Mouse (Mus musculus): ENCODE results near the gene Rai1. TPM values are rescaled to one million over a fixed set of nuclear protein-coding genes. Genes with fewer than 3 reads are reported as not detected.

The Rai1 gene
- total and polyA plus RNA-seq, 2 experiments, result 2.7 to 12.9 TPM

GRCm38 (mm10) chr11:60165076-60165475 lies 60.3 kb downstream of the Rai1 start:
- 74% methylated on average over 5 of the region's 5 CpGs for WGBS
- no peak for DNase-seq (ENCODE audit: extremely low read depth, low read depth, low spot score)
- Histone ChIP-seq H3K27ac (replicated peaks; ENCODE audit: insufficient read depth, low read depth, low read length) (no peak overlapping the region), H3K4me1 (ENCODE audit: control insufficient read depth, insufficient read depth, low read length) (peaks cover 3% of the 10 kb centered on the region; the same call in 1 of the 2 replicates), H3K9ac (ENCODE audit: low read depth, low read length) (no peak overlapping the region), H3K4me3 (ENCODE audit: insufficient read depth, low read depth, low read length) (no peak overlapping the region), H3K36me3 (ENCODE audit: control insufficient read depth, insufficient read depth, low read length) (no peaks in the 10 kb centered on the region), H3K79me2 (ENCODE audit: control insufficient read depth, insufficient read depth, low read length) (peaks cover 4% of the 10 kb centered on the region; the same call in 1 of the 2 replicates), H3K27me3 (ENCODE audit: control insufficient read depth, insufficient read depth, low read length) (no peaks in the 10 kb centered on the region)
- no peak for TF ChIP-seq POLR2A (IDR thresholded peaks at IDR 0.05; ENCODE audit: extremely low read depth, insufficient read depth, low read length)
- TF ChIP-seq CTCF (IDR thresholded peaks at IDR 0.05; ENCODE audit: low read depth, low read length), result no peak

GRCm38 (mm10) chr11:60168780-60169179 lies 64.0 kb downstream of the Rai1 start:
- Histone ChIP-seq H3K79me2 (ENCODE audit: control insufficient read depth, insufficient read depth, low read length) (peaks cover 4% of the 10 kb centered on the region; the same call in 1 of the 2 replicates), H3K27me3 (ENCODE audit: control insufficient read depth, insufficient read depth, low read length) (no peaks in the 10 kb centered on the region), H3K4me1 (ENCODE audit: control insufficient read depth, insufficient read depth, low read length) (peaks cover 9% of the 10 kb centered on the region), H3K36me3 (ENCODE audit: control insufficient read depth, insufficient read depth, low read length) (no peaks in the 10 kb centered on the region), H3K4me3 (ENCODE audit: insufficient read depth, low read depth, low read length) (no peak overlapping the region), H3K9ac (ENCODE audit: low read depth, low read length) (no peak overlapping the region), H3K27ac (replicated peaks; ENCODE audit: insufficient read depth, low read depth, low read length) (no peak overlapping the region)
- TF ChIP-seq POLR2A (IDR thresholded peaks at IDR 0.05; ENCODE audit: extremely low read depth, insufficient read depth, low read length) (no peak), CTCF (IDR thresholded peaks at IDR 0.05; ENCODE audit: low read depth, low read length) (no peak)
- DNase-seq (ENCODE audit: extremely low read depth, low read depth, low spot score), result no peak
- WGBS, result 80% methylated on average over 9 of the region's 9 CpGs

DNA sequence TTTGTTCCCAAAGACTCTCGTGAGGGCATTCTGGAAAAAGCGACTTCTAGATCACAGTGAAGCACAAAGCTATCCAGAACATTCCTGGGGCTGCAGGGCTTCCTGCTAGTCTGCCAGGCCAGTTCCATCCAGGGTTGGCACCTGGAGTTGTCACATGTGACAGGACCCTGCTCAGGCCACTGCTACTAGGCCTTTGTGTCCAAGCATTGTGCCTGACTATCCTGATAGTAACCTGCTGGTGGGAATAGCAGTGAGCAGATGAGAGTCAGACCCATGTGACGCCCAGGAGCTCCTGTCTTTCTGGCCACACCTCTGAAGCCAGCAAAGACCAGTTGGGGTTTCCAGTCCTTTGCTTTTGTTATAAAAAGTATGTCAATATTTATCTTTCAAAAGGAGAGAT lies 67.3 kb downstream of the Rai1 start:
- Histone ChIP-seq H3K36me3 (ENCODE audit: control insufficient read depth, insufficient read depth, low read length) (no peaks in the 10 kb centered on the region), H3K4me3 (ENCODE audit: insufficient read depth, low read depth, low read length) (no peak overlapping the region), H3K27me3 (ENCODE audit: control insufficient read depth, insufficient read depth, low read length) (no peaks in the 10 kb centered on the region), H3K9ac (ENCODE audit: low read depth, low read length) (no peak overlapping the region), H3K4me1 (ENCODE audit: control insufficient read depth, insufficient read depth, low read length) (peaks cover 11% of the 10 kb centered on the region), H3K79me2 (ENCODE audit: control insufficient read depth, insufficient read depth, low read length) (peaks cover 11% of the 10 kb centered on the region; the same call in 1 of the 2 replicates), H3K27ac (replicated peaks; ENCODE audit: insufficient read depth, low read depth, low read length) (no peak overlapping the region)
- DNase-seq (ENCODE audit: extremely low read depth, low read depth, low spot score), result no peak
- TF ChIP-seq CTCF (IDR thresholded peaks at IDR 0.05; ENCODE audit: low read depth, low read length) (no peak), POLR2A (IDR thresholded peaks at IDR 0.05; ENCODE audit: extremely low read depth, insufficient read depth, low read length) (no peak)
- WGBS, result 88% methylated on average over 3 of the region's 3 CpGs

GRCm38 (mm10) chr11:60173606-60174184 lies 68.9 kb downstream of the Rai1 start:
- H3K27ac ChIP-seq (replicated peaks; ENCODE audit: insufficient read depth, low read depth, low read length), result no peak overlapping the region

DNA sequence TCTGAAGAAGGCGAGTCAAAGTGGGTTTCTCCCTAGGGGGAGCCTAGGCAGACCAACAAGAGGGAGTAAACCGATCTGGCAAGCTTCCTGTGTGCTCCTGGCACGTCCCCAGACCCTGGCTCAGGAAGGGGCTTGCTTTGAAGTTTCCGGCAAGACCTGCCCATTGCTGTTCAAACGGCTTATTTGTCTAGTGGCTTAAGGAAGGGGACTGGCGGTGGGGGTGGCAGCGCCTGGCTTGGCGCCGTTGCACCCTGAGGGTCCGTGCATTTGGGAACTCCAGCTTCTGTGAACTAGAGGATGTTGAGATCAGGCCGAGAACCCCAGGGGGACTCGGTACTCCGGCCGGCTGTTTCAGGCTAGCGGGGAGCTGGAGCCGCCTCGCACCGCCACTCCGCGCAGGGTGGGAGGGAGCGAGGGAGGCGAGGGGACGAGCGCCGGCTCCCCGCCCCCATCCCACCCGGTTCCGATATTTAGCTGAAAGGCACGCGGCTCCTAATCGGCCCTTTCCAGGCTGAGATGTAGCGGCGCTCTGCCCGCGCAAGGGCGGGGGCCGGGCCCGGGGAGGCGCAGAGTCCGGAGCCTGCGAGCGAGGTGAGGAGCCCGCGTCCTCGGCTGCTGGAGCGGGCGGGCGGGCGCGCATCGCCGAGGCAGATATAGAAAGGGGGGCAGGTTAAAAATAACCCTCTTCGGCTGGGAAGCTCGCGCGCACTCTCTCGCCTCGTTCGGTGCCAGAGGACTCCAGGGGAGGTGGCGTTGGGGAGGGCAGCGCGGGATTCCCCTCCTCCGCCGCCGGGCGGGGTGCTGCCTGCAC lies 70.8 kb downstream of the Rai1 start:
- Histone ChIP-seq H3K27me3 (ENCODE audit: control insufficient read depth, insufficient read depth, low read length) (no peaks in the 10 kb centered on the region), H3K36me3 (ENCODE audit: control insufficient read depth, insufficient read depth, low read length) (no peaks in the 10 kb centered on the region), H3K4me3 (ENCODE audit: insufficient read depth, low read depth, low read length) (peak overlapping the region; percentile 32; the same call in 1 of the 2 replicates), H3K27ac (replicated peaks; ENCODE audit: insufficient read depth, low read depth, low read length) (no peak overlapping the region), H3K79me2 (ENCODE audit: control insufficient read depth, insufficient read depth, low read length) (peaks cover 15% of the 10 kb centered on the region; the same call in 1 of the 2 replicates), H3K9ac (ENCODE audit: low read depth, low read length) (peak overlapping the region; percentile 66), H3K4me1 (ENCODE audit: control insufficient read depth, insufficient read depth, low read length) (peaks cover 18% of the 10 kb centered on the region)
- no peak for TF ChIP-seq CTCF (IDR thresholded peaks at IDR 0.05; ENCODE audit: low read depth, low read length)
- no peak for TF ChIP-seq POLR2A (IDR thresholded peaks at IDR 0.05; ENCODE audit: extremely low read depth, insufficient read depth, low read length)
- whole genome bisulfite sequencing, result 8% methylated on average over 66 of the region's 66 CpGs
- DNase-seq (ENCODE audit: extremely low read depth, low read depth, low spot score), result no peak

More at GRCm38 (mm10) chr11:60173606-60174184, 68.9 kb downstream of the Rai1 start:
- Histone ChIP-seq H3K4me3 (ENCODE audit: insufficient read depth, low read depth, low read length) (no peak overlapping the region), H3K79me2 (ENCODE audit: control insufficient read depth, insufficient read depth, low read length) (peaks cover 11% of the 10 kb centered on the region; the same call in 1 of the 2 replicates), H3K36me3 (ENCODE audit: control insufficient read depth, insufficient read depth, low read length) (no peaks in the 10 kb centered on the region), H3K27me3 (ENCODE audit: control insufficient read depth, insufficient read depth, low read length) (no peaks in the 10 kb centered on the region), H3K4me1 (ENCODE audit: control insufficient read depth, insufficient read depth, low read length) (peaks cover 17% of the 10 kb centered on the region), H3K9ac (ENCODE audit: low read depth, low read length) (no peak overlapping the region)
- WGBS, result 81% methylated on average over 10 of the region's 10 CpGs
- TF ChIP-seq CTCF (IDR thresholded peaks at IDR 0.05; ENCODE audit: low read depth, low read length) (no peak), POLR2A (IDR thresholded peaks at IDR 0.05; ENCODE audit: extremely low read depth, insufficient read depth, low read length) (no peak)
- no peak for DNase-seq (ENCODE audit: extremely low read depth, low read depth, low spot score)
